Mouse (Mus musculus) right cerebral cortex, postnatal 10 days (tissue): ENCODE measurements around the gene C130050O18Rik.

Experiments used
- DNase-seq, 2 experiments: peaks; one replicate each; pipeline ENCODE4 v3.0.0; 2021; ENCODE audit warnings: low spot score in 2 of 2

C130050O18Rik gene

GRCm38 (mm10) chr5:139425198-139425597 is 20.1 kb downstream of the C130050O18Rik start:
- no peak for DNase-seq

- peak in 1 of 2 experiments; percentile 41 for DNase-seq
These were observed 21.9 kb downstream of the C130050O18Rik start for GRCm38 (mm10) chr5:139427001-139427400.

DNA sequence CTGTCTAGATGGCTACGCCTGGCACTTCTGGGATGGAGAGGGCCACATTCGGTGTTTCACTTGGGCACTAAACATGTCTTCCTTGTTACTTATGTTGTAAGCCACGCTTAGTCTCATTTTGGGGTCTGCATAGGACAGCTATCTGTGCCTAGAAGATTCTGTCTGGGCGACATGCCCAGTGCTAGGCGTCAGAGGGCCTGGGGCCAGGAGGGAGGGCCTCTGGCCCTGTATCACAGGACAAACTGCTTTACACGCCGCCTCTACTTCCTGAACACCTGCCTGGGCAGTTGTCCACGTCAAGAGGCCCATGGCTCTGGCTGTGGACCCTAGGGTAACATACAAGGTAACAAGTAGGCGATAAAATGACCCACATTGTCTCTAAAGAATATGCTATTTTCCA is 22.9 kb downstream of the C130050O18Rik start:
- DNase-seq: peak in 1 of 2 experiments; percentile 41

GRCm38 (mm10) chr5:139429818-139430341 is 24.8 kb downstream of the C130050O18Rik start:
- peak in 1 of 2 experiments; percentile 54 for DNase-seq

DNA sequence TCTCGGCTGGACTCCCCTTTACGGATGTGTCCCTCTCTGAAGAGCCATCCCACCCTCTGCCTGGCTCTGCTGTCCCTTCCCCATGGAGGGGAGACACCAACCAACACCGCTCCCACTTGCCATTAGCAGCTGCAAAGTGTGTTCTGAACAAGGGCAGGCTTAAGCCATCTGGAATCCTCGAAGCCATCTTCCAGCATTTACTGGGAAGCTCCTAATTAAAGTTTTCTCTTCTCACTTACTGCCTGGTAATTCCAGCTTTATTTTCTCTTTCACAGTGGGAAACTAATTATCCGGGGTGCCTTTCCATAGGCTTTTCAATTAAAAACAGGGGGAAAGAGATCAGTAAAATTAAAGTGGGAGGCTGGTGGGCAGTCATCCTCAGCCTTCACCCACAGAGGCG is 27.3 kb downstream of the C130050O18Rik start:
- peak in 1 of 2 experiments; percentile 41 for DNase-seq

GRCm38 (mm10) chr5:139432747-139433508 is 27.8 kb downstream of the C130050O18Rik start:
- no peak for DNase-seq

GRCm38 (mm10) chr5:139433842-139434568 is 28.9 kb downstream of the C130050O18Rik start:
- no peak for DNase-seq

- DNase-seq: peak; percentile 89 to 95
These were observed 29.9 kb downstream of the C130050O18Rik start for GRCm38 (mm10) chr5:139434940-139435339.

GRCm38 (mm10) chr5:139437769-139438168 is 32.7 kb downstream of the C130050O18Rik start:
- no peak for DNase-seq

DNA sequence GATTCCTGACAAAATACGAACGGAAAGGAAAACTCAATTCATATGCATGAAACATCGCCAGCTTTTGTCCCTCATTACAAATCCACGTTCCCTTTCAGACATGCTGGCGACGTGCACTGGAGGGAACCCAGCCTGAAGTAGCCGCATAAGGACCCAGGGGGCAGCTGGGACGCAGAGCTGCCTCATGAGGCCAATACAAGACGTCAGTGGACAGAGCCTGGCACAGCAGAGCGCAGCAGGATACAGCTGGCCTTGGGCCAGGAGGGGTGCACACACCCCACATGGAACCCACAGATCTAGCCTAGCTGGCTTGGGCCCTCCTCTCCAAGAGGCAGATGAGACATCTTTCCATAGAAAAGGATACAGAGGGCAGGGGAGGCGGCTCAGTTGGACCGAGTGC is 33.4 kb downstream of the C130050O18Rik start:
- no peak for DNase-seq

- DNase-seq: peak in 1 of 2 experiments; percentile 64
These were observed 35.4 kb downstream of the C130050O18Rik start for GRCm38 (mm10) chr5:139440451-139440850.

DNA sequence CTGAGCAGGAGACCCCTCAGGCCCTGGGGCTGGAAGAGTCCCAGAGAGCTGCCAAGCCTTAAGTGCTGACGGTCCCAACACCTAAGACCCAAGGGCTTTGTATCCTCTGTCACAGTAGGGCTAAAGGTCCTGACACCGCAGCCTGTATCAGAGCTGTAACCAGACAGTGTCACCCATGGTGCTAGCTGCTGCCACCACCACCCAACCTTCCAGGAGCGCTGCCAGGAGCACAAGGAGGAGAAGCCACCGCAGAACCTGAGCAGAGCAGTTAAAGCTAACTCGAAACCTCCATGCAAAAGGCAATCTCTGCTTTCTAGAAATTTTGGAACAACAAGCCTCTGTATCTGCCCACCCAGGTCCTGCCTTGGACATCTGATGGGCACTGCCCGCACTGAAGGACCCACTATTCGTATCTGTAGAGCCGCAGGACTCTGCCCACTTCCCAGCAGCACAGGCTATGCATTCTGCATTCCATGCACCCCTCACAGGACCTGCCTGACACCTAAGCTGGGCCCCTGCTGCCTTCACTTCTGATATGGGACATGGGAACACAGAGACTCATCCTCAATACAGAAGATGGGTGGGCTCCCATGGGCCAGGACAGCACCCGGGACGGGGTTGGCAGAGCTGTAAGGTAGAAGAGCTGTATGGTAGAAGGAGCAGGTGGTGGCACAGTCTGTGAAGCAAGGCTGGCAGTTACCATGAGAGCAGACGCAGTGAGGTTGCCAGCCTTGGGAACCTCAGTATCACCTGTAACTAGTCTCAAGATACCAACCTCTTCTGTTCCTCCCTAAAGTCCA is 36.0 kb downstream of the C130050O18Rik start:
- DNase-seq: no peak

- no peak for DNase-seq
These were observed 36.6 kb downstream of the C130050O18Rik start for GRCm38 (mm10) chr5:139441726-139442018.

DNA sequence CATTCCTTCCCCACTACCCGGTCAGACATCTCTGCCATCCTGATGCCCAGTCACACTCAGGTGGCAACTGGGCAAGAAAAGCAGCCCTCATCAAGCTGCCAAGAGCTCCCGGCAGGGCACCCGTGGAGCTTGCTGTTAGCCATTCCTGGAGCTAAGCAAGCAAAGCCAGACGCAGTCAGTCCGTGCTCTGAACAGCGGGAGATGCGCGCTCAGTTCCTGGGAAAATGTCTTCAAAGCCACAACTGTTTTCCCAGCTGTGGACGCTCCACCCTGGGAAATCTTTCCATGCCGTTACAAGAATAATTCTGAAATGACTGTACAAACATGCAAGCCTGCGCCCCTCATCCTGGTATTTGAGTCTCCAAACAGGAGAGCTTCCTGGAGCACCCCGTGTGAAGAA is 37.3 kb downstream of the C130050O18Rik start:
- peak in 1 of 2 experiments; percentile 59 for DNase-seq

GRCm38 (mm10) chr5:139442962-139443361 is 37.9 kb downstream of the C130050O18Rik start:
- no peak for DNase-seq

DNA sequence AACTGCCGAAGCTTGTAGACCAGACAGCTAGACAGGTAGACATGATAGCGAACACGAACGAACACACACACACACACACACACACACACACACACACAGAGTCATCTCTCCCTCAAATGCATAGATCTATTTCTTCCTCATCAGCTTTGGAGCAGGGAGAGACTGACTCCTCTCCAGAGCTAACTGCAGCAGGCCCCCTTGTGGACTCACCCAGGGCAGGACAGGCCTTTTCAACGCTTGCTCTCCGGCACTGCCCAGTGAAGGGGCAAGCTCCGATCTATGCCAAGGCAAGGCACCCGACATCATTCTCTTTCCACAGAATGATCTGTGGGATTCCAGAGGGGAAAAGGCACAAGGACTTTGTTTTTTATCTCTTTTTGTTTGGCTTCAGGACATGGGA is 40.2 kb downstream of the C130050O18Rik start:
- DNase-seq: no peak

DNA sequence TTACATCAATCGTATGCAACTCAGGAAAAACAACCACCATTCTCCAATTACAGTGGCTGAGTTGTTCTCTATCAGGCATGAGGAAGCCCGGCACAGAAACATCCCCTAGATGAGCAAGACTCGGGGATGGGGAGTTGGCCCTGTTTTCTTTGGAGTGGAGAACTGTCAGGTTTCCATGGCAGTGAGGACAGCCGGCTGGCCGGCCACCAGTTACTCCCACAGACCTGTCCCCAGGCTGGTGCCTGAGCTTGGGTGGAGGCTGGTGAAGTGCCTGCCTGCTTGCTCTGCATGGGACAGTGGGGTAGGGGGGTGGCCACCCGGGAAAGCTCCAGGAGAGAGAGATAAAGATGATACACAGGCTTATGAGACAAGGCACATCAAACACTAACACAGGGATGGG is 42.9 kb downstream of the C130050O18Rik start:
- peak in 1 of 2 experiments; percentile 66 for DNase-seq

- peak in 1 of 2 experiments; percentile 54 for DNase-seq
These were observed 44.2 kb downstream of the C130050O18Rik start for GRCm38 (mm10) chr5:139449161-139449791.

DNA sequence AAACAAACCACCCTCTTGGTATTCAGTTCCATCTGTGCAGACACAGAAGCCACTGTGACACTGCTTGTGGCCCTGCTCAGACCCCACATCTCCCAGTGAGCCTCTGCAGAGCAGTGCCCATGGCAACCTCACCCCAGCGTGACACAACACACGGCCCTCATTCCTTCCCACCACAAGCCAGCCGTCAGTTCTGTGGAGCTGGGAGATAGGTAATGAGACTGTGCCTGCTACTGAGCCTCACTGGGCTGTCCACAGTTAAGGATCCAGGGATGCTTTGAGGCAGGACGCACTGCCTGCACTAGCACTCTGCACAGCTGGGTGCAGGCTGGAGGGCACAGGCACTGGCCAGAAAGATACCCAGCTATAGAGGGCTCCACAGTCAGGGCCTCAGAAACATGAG is 44.8 kb downstream of the C130050O18Rik start:
- DNase-seq: no peak

GRCm38 (mm10) chr5:139453031-139453430 is 48.0 kb downstream of the C130050O18Rik start:
- peak in 1 of 2 experiments; percentile 48 for DNase-seq

DNA sequence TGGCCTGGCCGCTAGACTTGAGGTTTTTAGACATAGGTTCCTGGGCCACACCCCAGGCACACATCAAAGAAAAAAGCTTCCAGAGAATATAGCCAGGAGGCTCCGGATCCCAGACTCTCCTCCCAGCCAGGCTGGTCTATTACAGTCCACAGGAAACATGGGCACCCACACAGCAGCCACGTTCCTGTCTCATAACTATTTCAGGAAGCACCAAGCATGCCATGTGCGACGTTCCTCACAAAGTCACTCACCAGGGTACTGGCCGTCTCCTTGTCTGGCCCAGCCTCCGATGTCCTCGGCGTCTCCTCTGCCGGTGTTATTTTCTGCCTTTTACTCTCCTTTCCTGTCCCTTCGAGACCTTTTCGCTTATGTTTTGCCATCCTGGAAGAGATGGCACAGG is 50.1 kb downstream of the C130050O18Rik start:
- peak in 1 of 2 experiments; percentile 33 for DNase-seq
